Mouse (Mus musculus) adrenal gland, adult 2 months (tissue): ENCODE data around the gene Gm6377. TPM values are rescaled to one million over a fixed set of nuclear protein-coding genes. Genes with fewer than 3 reads are reported as not detected.

Experiments used
- DNase-seq: peaks from one replicate; pipeline ENCODE4 v3.0.0; 2021
- long read RNA-seq: library from polyadenylated mRNA; stranded (forward); transcript quantifications from one replicate; pipeline ENCODE4 v2.0.0, GENCODE M21; 2021
- polyA plus RNA-seq: library from polyadenylated mRNA; depleted of rRNA; stranded (reverse); fragments of >200 nt; gene quantifications from 2 replicates; pipeline ENCODE4 v1.2.3, GENCODE M21; 2012; rRNA removed
- total RNA-seq, 2 experiments: library from RNA; stranded (reverse); gene quantifications; 2 replicates each; pipeline ENCODE4 v1.2.3; 2021

Gene Gm6377
- total RNA-seq (under 1 TPM; 0.26 to 0.41 TPM), polyA plus RNA-seq (not detected in 2 replicates)
- long read RNA-seq = 0 reads

- DNase-seq = no peak
These were observed at the start of gene Gm6377 for GRCm38 (mm10) chrX:109196468-109196867. Gene Gm6377 (plus strand): TSS chrX:109196756.

GRCm38 (mm10) chrX:109147108-109147507, 49.4 kb upstream of the Gm6377 start:
- DNase-seq = no peak

DNA sequence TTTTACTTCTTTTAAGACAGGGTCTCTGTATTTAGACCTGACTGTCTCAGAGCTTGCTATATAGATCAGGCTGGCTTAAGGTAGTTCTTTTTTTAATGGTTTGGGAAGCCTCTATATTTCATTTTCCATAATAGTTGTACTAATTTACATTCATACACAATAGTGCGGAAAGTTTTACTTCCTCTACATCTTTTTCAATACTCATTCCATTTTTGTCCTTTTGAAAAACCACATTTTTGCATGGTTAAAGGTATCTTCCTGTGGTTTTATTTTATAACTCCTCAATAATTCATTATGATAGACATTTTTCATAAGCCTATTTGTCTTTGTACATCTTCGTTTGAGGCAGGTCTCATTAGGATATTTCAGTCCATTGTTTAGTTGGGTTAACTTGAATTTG, 45.3 kb upstream of the Gm6377 start:
- DNase-seq = no peak

DNA sequence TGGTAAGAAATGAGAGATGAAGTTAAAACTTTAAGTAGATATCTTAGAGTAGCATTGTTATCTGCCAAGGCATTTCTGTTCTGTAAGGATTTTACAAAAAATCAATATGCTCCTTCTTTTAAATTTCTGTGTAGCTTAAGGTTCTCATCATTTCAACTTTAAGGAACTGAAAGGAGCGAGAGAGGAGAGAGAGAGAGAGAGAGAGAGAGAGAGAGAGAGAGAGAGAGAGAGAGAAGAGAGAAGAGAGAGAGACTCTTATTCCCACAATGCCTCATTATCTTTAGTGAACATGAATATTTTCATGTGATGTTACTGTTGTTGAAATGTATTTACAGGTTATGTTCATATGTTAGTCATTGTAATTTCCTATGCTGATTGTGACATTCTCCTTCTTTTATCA, 36.2 kb upstream of the Gm6377 start:
- no peak for DNase-seq

DNA sequence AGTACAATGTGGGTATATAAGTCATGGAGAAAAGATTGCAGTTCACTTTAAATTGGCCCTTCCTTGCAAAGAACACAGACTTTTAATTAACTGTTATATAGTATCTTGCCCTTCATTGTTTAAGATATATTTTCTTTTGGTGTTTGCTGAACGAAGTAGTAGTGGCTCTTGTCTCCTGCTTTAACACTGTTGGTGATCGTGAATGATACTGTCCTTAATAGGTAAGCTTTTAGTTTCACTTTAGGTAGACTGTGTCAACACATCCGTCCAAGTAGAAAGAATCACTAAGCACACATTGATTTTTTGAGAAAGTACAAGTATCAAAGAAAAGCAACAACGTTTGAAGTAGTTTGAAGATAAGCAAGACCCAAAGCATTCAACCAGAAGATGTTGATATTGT, 35.7 kb upstream of the Gm6377 start:
- no peak for DNase-seq

- no peak for DNase-seq
These were observed 21.5 kb upstream of the Gm6377 start for GRCm38 (mm10) chrX:109175038-109175437.

- no peak for DNase-seq
These were observed 21.1 kb upstream of the Gm6377 start for GRCm38 (mm10) chrX:109175470-109175869.

DNA sequence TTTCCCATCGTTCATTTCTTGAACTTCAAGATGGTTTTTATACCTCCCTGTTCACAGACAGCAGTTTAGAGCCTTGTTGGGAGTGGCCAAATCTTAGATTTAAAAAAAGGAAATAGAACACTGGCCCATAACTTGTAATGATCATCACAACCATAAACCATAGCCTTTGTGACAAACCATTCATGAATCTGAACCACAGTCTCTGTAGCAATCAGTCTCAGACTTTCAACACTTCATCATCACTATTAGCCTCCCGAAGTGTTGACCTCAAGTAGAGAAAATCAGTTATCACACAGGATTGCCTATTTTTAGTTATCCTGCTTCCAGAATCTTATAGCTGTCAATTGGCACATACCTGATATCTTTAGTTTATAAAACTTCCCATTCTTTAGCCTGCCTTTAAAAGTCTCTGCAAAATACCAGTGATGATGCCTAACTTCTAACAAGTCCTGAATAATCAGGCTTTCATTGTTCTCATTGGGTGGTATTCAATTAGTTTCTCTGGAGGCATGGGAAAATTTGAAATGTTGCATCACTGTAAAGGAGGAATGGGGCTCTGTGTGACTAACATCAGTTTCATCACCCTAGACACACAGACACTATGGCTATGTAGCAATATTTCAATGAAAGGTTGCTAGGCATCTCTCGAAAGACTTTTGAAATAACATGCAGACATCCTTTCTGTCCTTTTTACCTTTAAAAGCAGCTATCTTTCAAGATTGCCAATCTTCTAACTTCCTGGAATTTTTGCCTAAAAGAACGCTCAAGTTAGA, 11.7 kb upstream of the Gm6377 start:
- no peak for DNase-seq

DNA sequence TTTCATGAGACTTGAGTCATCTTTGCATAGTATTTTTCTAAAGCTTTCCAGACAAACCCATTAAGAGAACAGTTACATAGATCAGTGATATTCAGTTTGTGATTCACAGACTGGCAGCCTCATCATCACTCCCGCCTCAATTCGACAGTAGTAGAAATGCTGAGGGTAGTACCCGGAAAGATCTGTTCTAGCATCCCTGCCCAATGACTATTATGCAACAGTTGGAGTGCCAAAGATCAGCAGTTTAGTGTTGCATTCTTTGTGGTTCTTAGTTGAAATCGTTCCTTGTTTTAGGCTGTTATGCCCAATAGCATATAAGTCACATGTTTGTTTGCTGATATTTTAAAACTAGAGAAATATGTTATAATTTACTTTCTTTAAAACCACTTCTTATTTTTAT, 6.9 kb upstream of the Gm6377 start:
- DNase-seq = no peak

DNA sequence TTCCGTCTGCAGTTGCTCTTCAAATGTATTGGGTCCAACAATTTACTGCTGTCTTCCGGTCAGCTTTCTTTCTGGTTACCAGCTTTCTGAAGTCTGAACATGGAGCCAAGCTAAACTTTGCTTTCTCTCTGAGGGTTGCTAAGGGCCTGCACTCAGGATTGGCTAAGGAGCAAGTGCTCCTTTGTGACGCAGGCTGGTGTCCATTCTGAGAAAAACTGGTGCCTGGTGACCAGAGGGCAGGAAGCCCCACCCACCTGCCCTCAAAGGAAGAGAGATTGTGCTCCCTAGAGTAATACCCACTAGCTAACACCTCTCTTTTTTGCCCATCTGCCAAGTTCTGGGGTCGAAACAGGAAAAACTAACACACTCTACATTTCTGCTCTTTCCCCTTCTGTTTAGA, 5.6 kb upstream of the Gm6377 start:
- peak; percentile 19 for DNase-seq

- no peak for DNase-seq
These were observed 5.1 kb upstream of the Gm6377 start for GRCm38 (mm10) chrX:109191436-109191835.

DNA sequence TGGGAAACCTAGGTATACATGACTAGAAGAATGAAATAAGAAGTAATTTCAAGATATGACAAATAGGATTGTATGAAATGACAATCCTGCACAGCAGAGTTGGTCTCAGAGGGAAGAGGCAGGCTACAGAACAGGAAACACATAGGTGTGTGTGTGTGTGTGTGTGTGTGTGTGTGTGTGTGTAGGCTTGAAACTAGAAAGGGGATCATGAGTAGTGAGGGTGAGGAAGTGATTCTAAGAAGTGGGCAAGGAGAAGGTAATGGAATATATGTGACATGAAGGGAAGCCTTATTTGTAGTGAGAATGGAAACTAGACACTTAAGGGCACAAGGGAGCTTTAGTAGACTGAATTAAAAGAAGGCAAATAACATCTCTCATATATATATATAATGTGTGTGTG, 11.3 kb downstream of the Gm6377 start:
- no peak for DNase-seq

DNA sequence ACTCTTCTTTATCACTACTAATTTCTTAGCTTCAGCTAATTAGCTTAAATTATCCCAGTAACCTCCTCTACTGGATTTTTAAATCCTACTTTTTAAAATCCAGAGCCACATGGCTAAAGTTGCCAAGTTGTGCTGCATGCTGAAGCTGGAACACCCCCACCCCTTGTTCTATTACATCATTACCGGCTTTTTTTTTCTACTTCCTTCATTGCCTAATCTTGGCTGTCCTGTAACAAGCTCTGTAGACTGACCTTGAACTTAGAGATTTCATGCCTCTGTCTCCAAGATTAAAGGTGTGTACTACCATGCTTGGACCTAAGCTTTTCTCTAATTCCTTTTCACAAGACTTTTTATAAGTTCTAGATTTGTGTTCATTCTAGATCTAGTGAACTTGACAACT, 32.2 kb downstream of the Gm6377 start:
- no peak for DNase-seq

DNA sequence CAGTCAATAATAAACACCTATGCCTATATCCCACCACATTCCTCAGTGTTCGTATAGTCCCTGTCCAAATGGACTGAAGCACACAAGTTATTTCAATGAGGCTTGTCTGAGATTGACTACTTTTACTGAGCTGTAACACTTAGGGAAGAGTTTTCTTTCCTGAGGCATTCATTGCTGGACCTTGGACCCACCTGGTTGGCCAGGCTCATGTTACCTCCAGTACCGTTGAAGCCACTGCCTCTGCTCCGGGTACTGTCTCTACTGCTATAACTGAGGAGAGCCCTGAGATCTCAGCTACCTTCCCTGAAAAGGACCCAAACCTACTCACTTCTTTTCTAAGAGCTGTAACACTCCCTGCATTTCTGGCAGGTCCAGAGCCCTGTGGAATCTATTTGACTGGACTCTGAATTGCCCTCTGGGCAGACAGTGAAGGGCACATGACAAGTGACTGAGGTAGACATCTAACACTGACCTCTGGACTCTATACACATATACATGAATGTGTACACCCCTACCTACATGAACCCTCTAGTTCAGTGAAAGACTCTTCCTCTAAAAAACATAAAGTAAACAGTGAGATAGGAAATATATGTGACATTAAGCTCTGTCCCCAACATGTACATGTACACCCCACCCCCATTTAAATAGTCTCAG, 39.0 kb downstream of the Gm6377 start:
- no peak for DNase-seq

- no peak for DNase-seq
These were observed 41.6 kb downstream of the Gm6377 start for GRCm38 (mm10) chrX:109238163-109238562.

Other genes starting within 250 kb of the Gm6377 start
- gene Hmgn5, start 183.4 kb upstream of the Gm6377 start, total RNA-seq = 10 to 100 TPM; 13.0 to 17.0 TPM
- 0.04 TPM in 1 of 2 replicates, not detected in the other for gene Hmgn5, start 183.4 kb upstream of the Gm6377 start, polyA plus RNA-seq
- 100 to 1,000 TPM in 1 of 2 experiments, 10 to 100 TPM in 1; 99.8 to 158 TPM for gene Sh3bgrl, start 101.4 kb upstream of the Gm6377 start, total RNA-seq
- gene Sh3bgrl, start 101.4 kb upstream of the Gm6377 start, polyA plus RNA-seq = 2.5 and 3.1 TPM in 2 replicates